Mouse (Mus musculus) A20 (cell line): ENCODE results near the gene Slc39a5.

ENCODE experiments used
- DNase-seq: peaks from one replicate; pipeline ENCODE4 v3.0.0-alpha.2; 2011; ENCODE audit warnings: low read depth, low spot score

Slc39a5 gene

GRCm38 (mm10) chr10:128410560-128410845 is 9.5 kb upstream of the Slc39a5 start:
- peak; percentile 83 for DNase-seq

- DNase-seq = peak; percentile 98
Measured at GRCm38 (mm10) chr10:128409692-128410559, 8.9 kb upstream of the Slc39a5 start.

- DNase-seq = peak; percentile 14
Measured at GRCm38 (mm10) chr10:128408591-128409535, 7.8 kb upstream of the Slc39a5 start.

GRCm38 (mm10) chr10:128403931-128404330 is 2.9 kb upstream of the Slc39a5 start:
- no peak for DNase-seq

GRCm38 (mm10) chr10:128401638-128402037 is 609 bp upstream of the Slc39a5 start:
- DNase-seq = no peak

GRCm38 (mm10) chr10:128400338-128400737 is 691 bp downstream of the Slc39a5 start:
- DNase-seq = no peak

GRCm38 (mm10) chr10:128397466-128397865 is 3.6 kb downstream of the Slc39a5 start:
- no peak for DNase-seq

- DNase-seq = no peak
Measured at GRCm38 (mm10) chr10:128396716-128397264, 4.2 kb downstream of the Slc39a5 start.

GRCm38 (mm10) chr10:128396017-128396673 is 4.9 kb downstream of the Slc39a5 start:
- DNase-seq = no peak

- DNase-seq = no peak
Measured at GRCm38 (mm10) chr10:128391850-128392249, 9.2 kb downstream of the Slc39a5 start.

- DNase-seq = no peak
Measured at GRCm38 (mm10) chr10:128390366-128390765, 10.7 kb downstream of the Slc39a5 start.

- DNase-seq = no peak
Measured at GRCm38 (mm10) chr10:128389570-128389969, 11.5 kb downstream of the Slc39a5 start.

- DNase-seq = no peak
Measured at GRCm38 (mm10) chr10:128388941-128389340, 12.1 kb downstream of the Slc39a5 start.

- DNase-seq = no peak
Measured at GRCm38 (mm10) chr10:128385902-128386301, 15.1 kb downstream of the Slc39a5 start.

- no peak for DNase-seq
Measured at GRCm38 (mm10) chr10:128382482-128382881, 18.5 kb downstream of the Slc39a5 start.

GRCm38 (mm10) chr10:128380565-128380964 is 20.5 kb downstream of the Slc39a5 start:
- peak; percentile 40 for DNase-seq

GRCm38 (mm10) chr10:128379260-128379659 is 21.8 kb downstream of the Slc39a5 start:
- DNase-seq = no peak

GRCm38 (mm10) chr10:128378462-128378861 is 22.6 kb downstream of the Slc39a5 start:
- no peak for DNase-seq

- DNase-seq = no peak
Measured at GRCm38 (mm10) chr10:128377940-128378448, 23.0 kb downstream of the Slc39a5 start.

- peak; percentile 51 for DNase-seq
Measured at GRCm38 (mm10) chr10:128377222-128377939, 23.6 kb downstream of the Slc39a5 start.
